Mouse (Mus musculus): ENCODE measurements around the gene Mpig6b. TPM values are rescaled to one million over a fixed set of nuclear protein-coding genes. Genes with fewer than 3 reads are reported as not detected.

The Mpig6b gene
- polyA plus RNA-seq, 1 experiment from 2014 or later = 0.15 TPM

GRCm38 (mm10) chr17:35090166-35090932, 24.4 kb upstream of the Mpig6b start:
- Histone ChIP-seq H3K27me3 (ENCODE audit: control insufficient read depth, insufficient read depth, low read depth, low read length) (no peaks in the 10 kb centered on the region), H3K4me1 (ENCODE audit: control insufficient read depth, insufficient read depth, low read length) (peaks cover 12% of the 10 kb centered on the region), H3K27ac (ENCODE audit: low read length) (peak overlapping the region; percentile 57), H3K9me3 (replicated peaks; ENCODE audit: control insufficient read depth, low read length, poor library complexity, severe bottlenecking) (no peaks in the 10 kb centered on the region), H3K4me2 (ENCODE audit: low read length) (peak overlapping the region; percentile 57), H3K36me3 (ENCODE audit: control insufficient read depth, insufficient read depth, low read length) (peaks cover 18% of the 10 kb centered on the region), H3K9ac (ENCODE audit: low read depth, low read length) (peak overlapping the region; percentile 95), H3K4me3 (ENCODE audit: low read depth, low read length) (peak overlapping the region; percentile 64)
- 66% methylated on average over 8 of the region's 8 CpGs for WGBS
- no peak for ATAC-seq

- peak within 1 kb of the TSS; percentile 57 for H3K4me2 ChIP-seq (ENCODE audit: low read length)
- H3K27me3 ChIP-seq (ENCODE audit: control insufficient read depth, insufficient read depth, low read depth, low read length) = no peaks in the 10 kb centered on the region
- WGBS = 4% methylated on average over 63 of the region's 67 CpGs
- ATAC-seq = peak; percentile 98
- H3K9ac ChIP-seq (ENCODE audit: low read depth, low read length) = peak within 1 kb of the TSS; percentile 95
- no peaks in the 10 kb centered on the region for H3K9me3 ChIP-seq (replicated peaks; ENCODE audit: control insufficient read depth, low read length, poor library complexity, severe bottlenecking)
- peak within 1 kb of the TSS; percentile 99 for H3K27ac ChIP-seq (ENCODE audit: low read length)
- peaks cover 14% of the 10 kb centered on the region; the same call in 1 of the 2 replicates for H3K36me3 ChIP-seq (ENCODE audit: control insufficient read depth, insufficient read depth, low read length)
- H3K4me1 ChIP-seq (ENCODE audit: control insufficient read depth, insufficient read depth, low read length) = peaks cover 12% of the 10 kb centered on the region
- peak within 1 kb of the TSS; percentile 64 for H3K4me3 ChIP-seq (ENCODE audit: low read depth, low read length)
These were observed 23.1 kb upstream of the Mpig6b start, which contains the start of gene Abhd16a for GRCm38 (mm10) chr17:35088825-35089644. Gene Abhd16a, plus strand, starts transcription at chr17:35089263.

GRCm38 (mm10) chr17:35088151-35088550, 22.2 kb upstream of the Mpig6b start:
- Histone ChIP-seq H3K27me3 (ENCODE audit: control insufficient read depth, insufficient read depth, low read depth, low read length) (no peaks in the 10 kb centered on the region), H3K4me3 (ENCODE audit: low read depth, low read length) (no peak overlapping the region), H3K4me2 (ENCODE audit: low read length) (no peak overlapping the region), H3K9me3 (replicated peaks; ENCODE audit: control insufficient read depth, low read length, poor library complexity, severe bottlenecking) (no peaks in the 10 kb centered on the region), H3K27ac (ENCODE audit: low read length) (no peak overlapping the region), H3K36me3 (ENCODE audit: control insufficient read depth, insufficient read depth, low read length) (peaks cover 12% of the 10 kb centered on the region; the same call in 1 of the 2 replicates), H3K9ac (ENCODE audit: low read depth, low read length) (no peak overlapping the region), H3K4me1 (ENCODE audit: control insufficient read depth, insufficient read depth, low read length) (peaks cover 12% of the 10 kb centered on the region)
- WGBS = 49% methylated on average over 2 of the region's 2 CpGs
- no peak for ATAC-seq

- Histone ChIP-seq H3K27ac (ENCODE audit: low read length) (no peak within 1 kb of the TSS), H3K9ac (ENCODE audit: low read depth, low read length) (no peak within 1 kb of the TSS), H3K9me3 (replicated peaks; ENCODE audit: control insufficient read depth, low read length, poor library complexity, severe bottlenecking) (no peaks in the 10 kb centered on the region), H3K4me1 (ENCODE audit: control insufficient read depth, insufficient read depth, low read length) (peaks cover 6% of the 10 kb centered on the region), H3K4me2 (ENCODE audit: low read length) (no peak within 1 kb of the TSS), H3K27me3 (ENCODE audit: control insufficient read depth, insufficient read depth, low read depth, low read length) (no peaks in the 10 kb centered on the region), H3K36me3 (ENCODE audit: control insufficient read depth, insufficient read depth, low read length) (no peaks in the 10 kb centered on the region), H3K4me3 (ENCODE audit: low read depth, low read length) (no peak within 1 kb of the TSS)
- 84% methylated on average over 7 of the region's 7 CpGs for WGBS
- ATAC-seq = no peak
These were observed 19.4 kb upstream of the Mpig6b start, which contains the start of gene Ly6g6f for GRCm38 (mm10) chr17:35085208-35085865. Gene Ly6g6f, minus strand, starts transcription at chr17:35085610.

- Histone ChIP-seq H3K27ac (ENCODE audit: low read length) (no peak overlapping the region), H3K9ac (ENCODE audit: low read depth, low read length) (no peak overlapping the region), H3K4me2 (ENCODE audit: low read length) (no peak overlapping the region), H3K36me3 (ENCODE audit: control insufficient read depth, insufficient read depth, low read length) (no peaks in the 10 kb centered on the region), H3K27me3 (ENCODE audit: control insufficient read depth, insufficient read depth, low read depth, low read length) (no peaks in the 10 kb centered on the region), H3K4me1 (ENCODE audit: control insufficient read depth, insufficient read depth, low read length) (no peaks in the 10 kb centered on the region), H3K4me3 (ENCODE audit: low read depth, low read length) (no peak overlapping the region), H3K9me3 (replicated peaks; ENCODE audit: control insufficient read depth, low read length, poor library complexity, severe bottlenecking) (no peaks in the 10 kb centered on the region)
- no peak for ATAC-seq
- 90% methylated on average over 3 of the region's 3 CpGs for WGBS
These were observed 18.0 kb upstream of the Mpig6b start for GRCm38 (mm10) chr17:35083929-35084497.

GRCm38 (mm10) chr17:35082841-35083576, 17.0 kb upstream of the Mpig6b start:
- no peaks in the 10 kb centered on the region for H3K4me1 ChIP-seq (ENCODE audit: control insufficient read depth, insufficient read depth, low read length)
- 84% methylated on average over 16 of the region's 16 CpGs for WGBS
- H3K36me3 ChIP-seq (ENCODE audit: control insufficient read depth, insufficient read depth, low read length) = no peaks in the 10 kb centered on the region
- H3K9ac ChIP-seq (ENCODE audit: low read depth, low read length) = no peak overlapping the region
- H3K9me3 ChIP-seq (replicated peaks; ENCODE audit: control insufficient read depth, low read length, poor library complexity, severe bottlenecking) = no peaks in the 10 kb centered on the region
- no peak for ATAC-seq
- no peaks in the 10 kb centered on the region for H3K27me3 ChIP-seq (ENCODE audit: control insufficient read depth, insufficient read depth, low read depth, low read length)
- H3K4me3 ChIP-seq (ENCODE audit: low read depth, low read length) = no peak overlapping the region
- H3K4me2 ChIP-seq (ENCODE audit: low read length) = no peak overlapping the region
- no peak overlapping the region for H3K27ac ChIP-seq (ENCODE audit: low read length)

GRCm38 (mm10) chr17:35080710-35081109, 14.7 kb upstream of the Mpig6b start:
- no peaks in the 10 kb centered on the region for H3K36me3 ChIP-seq (ENCODE audit: control insufficient read depth, insufficient read depth, low read length)
- no peak overlapping the region for H3K9ac ChIP-seq (ENCODE audit: low read depth, low read length)
- H3K27ac ChIP-seq (ENCODE audit: low read length) = no peak overlapping the region
- no peak overlapping the region for H3K4me3 ChIP-seq (ENCODE audit: low read depth, low read length)
- H3K27me3 ChIP-seq (ENCODE audit: control insufficient read depth, insufficient read depth, low read depth, low read length) = no peaks in the 10 kb centered on the region
- no peaks in the 10 kb centered on the region for H3K9me3 ChIP-seq (replicated peaks; ENCODE audit: control insufficient read depth, low read length, poor library complexity, severe bottlenecking)
- 84% methylated on average over 4 of the region's 4 CpGs for WGBS
- ATAC-seq = no peak
- H3K4me2 ChIP-seq (ENCODE audit: low read length) = no peak overlapping the region
- H3K4me1 ChIP-seq (ENCODE audit: control insufficient read depth, insufficient read depth, low read length) = no peaks in the 10 kb centered on the region

DNA sequence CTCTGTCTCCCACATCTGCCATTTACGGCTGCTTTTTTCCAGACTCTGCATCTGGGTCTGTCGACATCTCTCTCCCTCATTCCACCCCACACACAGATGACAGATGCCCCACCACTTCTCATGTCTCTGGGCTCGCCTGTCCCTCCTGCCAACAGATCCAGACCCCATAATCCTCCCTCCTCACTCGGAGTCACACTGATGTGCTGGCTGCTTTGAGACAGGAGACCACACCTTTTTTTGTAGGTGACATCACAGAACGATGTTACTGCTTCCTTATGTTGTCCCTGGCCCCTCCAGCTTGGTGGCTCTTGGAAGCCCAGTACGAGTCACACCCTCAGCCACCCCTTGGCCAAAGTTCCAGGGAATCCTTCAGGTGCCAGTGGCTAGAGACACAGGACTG, 14.3 kb upstream of the Mpig6b start:
- WGBS = 55% methylated on average over 6 of the region's 6 CpGs
- Histone ChIP-seq H3K4me1 (ENCODE audit: control insufficient read depth, insufficient read depth, low read length) (no peaks in the 10 kb centered on the region), H3K27ac (ENCODE audit: low read length) (no peak overlapping the region), H3K36me3 (ENCODE audit: control insufficient read depth, insufficient read depth, low read length) (no peaks in the 10 kb centered on the region), H3K4me3 (ENCODE audit: low read depth, low read length) (no peak overlapping the region), H3K4me2 (ENCODE audit: low read length) (no peak overlapping the region), H3K9ac (ENCODE audit: low read depth, low read length) (peak overlapping the region; percentile 10; the same call in 1 of the 2 replicates), H3K27me3 (ENCODE audit: control insufficient read depth, insufficient read depth, low read depth, low read length) (no peaks in the 10 kb centered on the region), H3K9me3 (replicated peaks; ENCODE audit: control insufficient read depth, low read length, poor library complexity, severe bottlenecking) (no peaks in the 10 kb centered on the region)
- no peak for ATAC-seq
